Mouse (Mus musculus) forebrain, postnatal 0 days (tissue): ENCODE results near the gene Tmsb10. TPM values are rescaled to one million over a fixed set of nuclear protein-coding genes. Genes with fewer than 3 reads are reported as not detected.

Experiments
- ATAC-seq: fragments of 200-750 bp; cut with Nextera tagmentation; 2 replicates; pipeline ENCODE4 v1.8.0; 2017; ENCODE audit warnings: mild to moderate bottlenecking, moderate library complexity
- DNase-seq: peaks from one replicate; pipeline ENCODE4 v3.0.0-alpha.2; 2015
- H3K27ac ChIP-seq: fragments of 300-500 bp; sonication (generic); 2 replicates; pipeline ENCODE4 v1.5.1; 2014; ENCODE audit warnings: low read depth, mild to moderate bottlenecking, antibody characterized with exemption, low read length, moderate library complexity, mixed read lengths
- H3K27me3 ChIP-seq: fragments of 300-500 bp; sonication (generic); 2 replicates; pipeline ENCODE4 v1.6.1; 2014; ENCODE audit warnings: mild to moderate bottlenecking, low read length, mixed read lengths; ENCODE audit not compliant: insufficient read depth
- H3K36me3 ChIP-seq: fragments of 300-500 bp; sonication (generic); 2 replicates; pipeline ENCODE4 v1.6.1; 2014; ENCODE audit warnings: mild to moderate bottlenecking, moderate library complexity; ENCODE audit not compliant: insufficient read depth
- H3K4me1 ChIP-seq: fragments of 300-500 bp; sonication (generic); 2 replicates; pipeline ENCODE4 v1.6.1; 2014; ENCODE audit warnings: antibody characterized with exemption; ENCODE audit not compliant: insufficient read depth
- H3K4me2 ChIP-seq: fragments of 300-500 bp; sonication (generic); 2 replicates; pipeline ENCODE4 v1.6.1; 2014; ENCODE audit warnings: low read depth, mild to moderate bottlenecking, moderate library complexity
- H3K4me3 ChIP-seq: fragments of 300-500 bp; sonication (generic); 2 replicates; pipeline ENCODE4 v1.5.1; 2014; ENCODE audit warnings: low read depth, low read length, mixed read lengths
- H3K9ac ChIP-seq: fragments of 300-500 bp; sonication (generic); 2 replicates; pipeline ENCODE4 v1.6.1; 2014; ENCODE audit warnings: mild to moderate bottlenecking
- H3K9me3 ChIP-seq: fragments of 300-500 bp; sonication (generic); 2 replicates; pipeline ENCODE4 v1.6.1; 2016; ENCODE audit warnings: low read length
- CTCF ChIP-seq: sonication (generic); IDR thresholded peaks from 2 replicates; pipeline ENCODE4 v1.5.1; 2016; ENCODE audit warnings: antibody characterized with exemption, control low read depth, low read depth
- WGBS: fragments of 180-500 bp; shearing (Covaris S2); extraction: QIAGEN DNeasy Blood & Tissue Kit; methylation state at CpG from one replicate; pipeline ENCODE4 v1.1.7; 2014; 5-methylcytosine and 5-hydroxymethylcytosine counted together
- polyA plus RNA-seq: library from polyadenylated mRNA; unstranded; fragments of >200 nt; fragmentation: Nextera tagmentation; extraction: Ambion mirVana; gene quantifications from 2 replicates; pipeline ENCODE4 v1.2.1, GENCODE M21; 2015
- total RNA-seq: library from RNA; depleted of rRNA; stranded (reverse); fragments of >200 nt; gene quantifications from 2 replicates; pipeline ENCODE4 v1.2.3, GENCODE M21; 2014; rRNA removed

Tmsb10 gene
- total RNA-seq: 862 and 4,132 TPM in 2 replicates
- 5,770 and 6,801 TPM in 2 replicates for polyA plus RNA-seq

GRCm38 (mm10) chr6:72958662-72959071 is at the start of gene Tmsb10:
Tmsb10 (minus strand) TSS chr6:72958748.
- no peaks in the 10 kb centered on the region for H3K27me3 ChIP-seq
- DNase-seq (no peak), ATAC-seq (peak; percentile 71)
- H3K4me3 ChIP-seq: peak within 1 kb of the TSS; percentile 78
- peak within 1 kb of the TSS; percentile 99 for H3K27ac ChIP-seq
- peak within 1 kb of the TSS; percentile 79 for H3K4me2 ChIP-seq
- H3K4me1 ChIP-seq: peaks cover 11% of the 10 kb centered on the region; the same call in 1 of the 2 replicates
- no peak for TF ChIP-seq CTCF
- under 1% methylated on average over 19 of the region's 19 CpGs for WGBS
- peak within 1 kb of the TSS; percentile 100 for H3K9ac ChIP-seq
- no peaks in the 10 kb centered on the region for H3K36me3 ChIP-seq
- no peaks in the 10 kb centered on the region for H3K9me3 ChIP-seq

- Histone ChIP-seq H3K4me3 (no peak overlapping the region), H3K36me3 (no peaks in the 10 kb centered on the region), H3K9ac (no peak overlapping the region), H3K27ac (no peak overlapping the region), H3K27me3 (no peaks in the 10 kb centered on the region), H3K4me2 (no peak overlapping the region), H3K9me3 (no peaks in the 10 kb centered on the region), H3K4me1 (no peaks in the 10 kb centered on the region)
- TF ChIP-seq CTCF: no peak
- 91% methylated on average over 5 of the region's 5 CpGs for WGBS
- no peak for ATAC-seq
- no peak for DNase-seq
Observed at GRCm38 (mm10) chr6:73003601-73004000, 45.1 kb upstream of the Tmsb10 start.

GRCm38 (mm10) chr6:73002391-73002790 is 43.8 kb upstream of the Tmsb10 start:
- no peak overlapping the region for H3K9ac ChIP-seq
- no peak overlapping the region for H3K4me2 ChIP-seq
- no peak overlapping the region for H3K27ac ChIP-seq
- H3K4me1 ChIP-seq: no peaks in the 10 kb centered on the region
- no peak for ATAC-seq
- no peak for TF ChIP-seq CTCF
- H3K9me3 ChIP-seq: no peaks in the 10 kb centered on the region
- no peaks in the 10 kb centered on the region for H3K36me3 ChIP-seq
- WGBS: 41% methylated on average over 1 of the region's 1 CpGs
- no peak overlapping the region for H3K4me3 ChIP-seq
- DNase-seq: no peak
- no peaks in the 10 kb centered on the region for H3K27me3 ChIP-seq

- no peaks in the 10 kb centered on the region for H3K4me1 ChIP-seq
- H3K9ac ChIP-seq: no peak overlapping the region
- no peaks in the 10 kb centered on the region for H3K9me3 ChIP-seq
- no peak overlapping the region for H3K4me3 ChIP-seq
- H3K36me3 ChIP-seq: no peaks in the 10 kb centered on the region
- no peak for TF ChIP-seq CTCF
- ATAC-seq: no peak
- H3K4me2 ChIP-seq: no peak overlapping the region
- 75% methylated on average over 1 of the region's 1 CpGs for whole genome bisulfite sequencing
- DNase-seq: no peak
- H3K27me3 ChIP-seq: no peaks in the 10 kb centered on the region
- H3K27ac ChIP-seq: no peak overlapping the region
Observed at GRCm38 (mm10) chr6:72998809-72999208, 40.3 kb upstream of the Tmsb10 start.

GRCm38 (mm10) chr6:72993688-72994082 is 35.1 kb upstream of the Tmsb10 start:
- Histone ChIP-seq H3K9ac (no peak overlapping the region), H3K9me3 (no peaks in the 10 kb centered on the region), H3K4me2 (no peak overlapping the region), H3K27me3 (no peaks in the 10 kb centered on the region), H3K36me3 (no peaks in the 10 kb centered on the region), H3K4me3 (no peak overlapping the region), H3K27ac (no peak overlapping the region), H3K4me1 (no peaks in the 10 kb centered on the region)
- DNase-seq (no peak), ATAC-seq (no peak)
- 80% methylated on average over 5 of the region's 5 CpGs for whole genome bisulfite sequencing
- TF ChIP-seq CTCF: no peak

GRCm38 (mm10) chr6:72993054-72993687 is 34.6 kb upstream of the Tmsb10 start:
- H3K4me2 ChIP-seq: no peak overlapping the region
- no peak overlapping the region for H3K27ac ChIP-seq
- no peak overlapping the region for H3K4me3 ChIP-seq
- no peaks in the 10 kb centered on the region for H3K4me1 ChIP-seq
- no peaks in the 10 kb centered on the region for H3K27me3 ChIP-seq
- TF ChIP-seq CTCF: no peak
- ATAC-seq (no peak), DNase-seq (no peak)
- no peaks in the 10 kb centered on the region for H3K9me3 ChIP-seq
- H3K9ac ChIP-seq: no peak overlapping the region
- WGBS: 80% methylated on average over 8 of the region's 8 CpGs
- H3K36me3 ChIP-seq: no peaks in the 10 kb centered on the region

- Histone ChIP-seq H3K36me3 (no peaks in the 10 kb centered on the region), H3K9ac (no peak overlapping the region), H3K4me2 (no peak overlapping the region), H3K27ac (no peak overlapping the region), H3K4me1 (no peaks in the 10 kb centered on the region), H3K4me3 (no peak overlapping the region), H3K9me3 (no peaks in the 10 kb centered on the region), H3K27me3 (no peaks in the 10 kb centered on the region)
- ATAC-seq (no peak), DNase-seq (no peak)
- TF ChIP-seq CTCF: no peak
- WGBS: 92% methylated on average over 5 of the region's 5 CpGs
Observed at GRCm38 (mm10) chr6:72990206-72990605, 31.7 kb upstream of the Tmsb10 start.
